Mouse (Mus musculus): ENCODE data around the gene Smpd1. TPM values are rescaled to one million over a fixed set of nuclear protein-coding genes. Genes with fewer than 3 reads are reported as not detected.
A peak's percentile ranks its signal among the peaks of the same experiment; 100 is the strongest.

Smpd1 gene
- polyA plus RNA-seq, 1 experiment from 2014 or later = 50.0 TPM

DNA sequence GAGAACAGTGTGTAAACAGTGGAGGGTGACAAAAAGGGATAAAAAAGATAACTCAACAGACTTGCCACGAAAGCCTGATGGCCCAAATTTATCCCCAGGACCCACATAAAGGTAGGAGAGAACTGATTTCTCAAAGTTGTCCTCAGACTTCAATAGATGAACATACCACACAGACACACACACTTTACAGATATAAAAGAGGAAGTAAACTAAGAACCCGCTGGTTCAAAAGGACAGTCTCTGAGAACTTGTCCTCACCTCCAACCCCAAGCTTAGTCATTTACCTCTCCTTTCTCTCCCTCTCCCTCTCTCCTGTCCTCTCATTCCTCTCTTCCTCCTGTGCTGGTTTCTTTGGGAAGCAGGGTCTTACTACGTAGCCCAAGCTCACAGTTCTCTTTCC lies 8.2 kb downstream of the Smpd1 start:
- H3K4me3 ChIP-seq = no peak overlapping the region
- no peak overlapping the region for H3K9ac ChIP-seq
- no peak for ATAC-seq (ENCODE audit: extremely low read depth, insufficient number of reproducible peaks, low FRiP score, low TSS enrichment)
- H3K27me3 ChIP-seq (replicated peaks) = no peaks in the 10 kb centered on the region
- peaks cover 84% of the 10 kb centered on the region for H3K36me3 ChIP-seq
- WGBS = 83% methylated on average over 3 of the region's 3 CpGs
- peaks cover 11% of the 10 kb centered on the region for H3K4me1 ChIP-seq
- H3K27ac ChIP-seq (replicated peaks) = no peak overlapping the region
- no peak overlapping the region for H3K4me2 ChIP-seq
- no peaks in the 10 kb centered on the region for H3K9me3 ChIP-seq

DNA sequence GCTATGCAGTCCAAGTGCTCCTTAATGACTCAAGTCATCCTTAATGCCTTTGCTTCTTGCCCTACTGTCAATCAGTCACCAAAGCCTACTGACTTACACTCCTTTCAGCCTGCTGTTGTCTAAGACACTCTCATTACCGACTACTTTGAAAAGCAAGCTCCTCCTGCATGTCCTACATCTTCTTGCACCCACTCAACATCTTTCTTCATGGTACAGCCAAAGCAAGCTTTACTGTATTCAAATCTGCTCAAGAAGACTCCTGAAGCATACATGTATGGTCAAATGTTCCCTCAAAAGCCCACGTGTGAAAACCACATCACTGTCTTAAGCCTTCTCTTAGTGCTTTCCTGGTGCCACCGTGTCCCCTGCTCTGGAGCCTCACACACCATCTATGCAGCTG lies 9.2 kb downstream of the Smpd1 start:
- Histone ChIP-seq H3K36me3 (peaks cover 78% of the 10 kb centered on the region), H3K4me3 (no peak overlapping the region), H3K27me3 (replicated peaks) (no peaks in the 10 kb centered on the region), H3K4me1 (peaks cover 12% of the 10 kb centered on the region), H3K27ac (replicated peaks) (no peak overlapping the region), H3K4me2 (no peak overlapping the region), H3K9me3 (no peaks in the 10 kb centered on the region), H3K9ac (no peak overlapping the region)
- 80% methylated on average over 3 of the region's 3 CpGs for WGBS
- no peak for ATAC-seq (ENCODE audit: extremely low read depth, insufficient number of reproducible peaks, low FRiP score, low TSS enrichment)

DNA sequence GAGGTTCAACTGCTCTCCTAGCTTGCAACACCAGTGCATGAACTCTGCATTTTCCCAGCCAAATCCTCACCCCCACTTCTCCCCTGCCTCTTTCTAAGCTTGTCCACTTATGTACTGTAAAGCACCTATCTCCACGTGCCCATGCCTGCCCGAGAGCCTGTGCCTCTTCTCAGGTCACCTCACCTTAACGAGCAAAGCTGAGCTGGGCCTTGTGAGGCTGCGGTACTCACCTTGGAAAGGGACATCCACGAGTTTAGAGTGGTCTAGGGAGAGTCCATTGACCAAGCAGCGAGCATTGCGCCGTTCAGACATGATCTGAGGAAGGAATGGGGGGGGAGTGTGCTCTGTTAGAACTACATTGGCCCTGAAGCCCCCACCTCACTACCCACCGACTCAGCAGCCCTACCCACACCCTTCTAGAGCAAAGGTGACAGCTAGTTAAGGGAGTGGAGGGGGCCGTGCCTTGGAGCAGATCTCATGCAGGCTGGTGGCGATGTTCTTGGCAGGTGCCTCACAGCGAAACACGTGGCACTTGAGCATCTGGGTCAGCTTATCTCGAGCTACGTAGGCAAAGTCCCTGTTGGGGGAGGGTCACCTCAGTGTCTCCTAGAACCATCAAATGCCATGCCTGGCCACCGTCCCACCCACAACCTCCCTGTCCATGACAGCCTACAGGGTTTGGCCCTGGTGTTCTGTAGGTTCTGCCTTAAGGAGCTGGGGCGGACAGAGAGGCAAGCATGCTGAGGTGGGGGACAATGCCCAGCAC lies 11.1 kb downstream of the Smpd1 start:
- Histone ChIP-seq H3K9ac (no peak overlapping the region), H3K4me1 (peaks cover 31% of the 10 kb centered on the region), H3K27me3 (replicated peaks) (no peaks in the 10 kb centered on the region), H3K4me3 (no peak overlapping the region), H3K27ac (replicated peaks) (no peak overlapping the region), H3K36me3 (peaks cover 60% of the 10 kb centered on the region), H3K9me3 (no peaks in the 10 kb centered on the region), H3K4me2 (no peak overlapping the region)
- no peak for ATAC-seq (ENCODE audit: extremely low read depth, insufficient number of reproducible peaks, low FRiP score, low TSS enrichment)
- WGBS = 67% methylated on average over 17 of the region's 17 CpGs

DNA sequence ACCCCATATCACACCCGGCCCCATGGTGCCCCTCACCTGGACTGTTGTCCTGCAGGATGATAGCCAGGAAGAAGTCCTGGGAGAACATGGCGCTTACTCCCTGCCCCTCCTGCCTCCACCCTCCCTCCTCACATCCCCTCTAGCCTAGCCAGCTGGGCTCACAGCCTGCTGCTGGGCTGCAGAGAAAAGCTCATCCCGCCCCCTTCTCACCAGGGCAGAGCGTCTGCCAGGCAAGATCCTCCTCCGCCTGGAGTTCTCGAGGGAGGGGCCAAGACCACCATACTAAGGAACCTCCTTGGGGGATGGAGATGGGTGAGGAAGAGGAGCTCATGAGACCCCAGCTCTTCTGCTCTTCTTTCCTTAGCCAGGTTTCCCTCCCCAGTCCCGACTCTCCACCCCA lies 14.4 kb downstream of the Smpd1 start:
- Histone ChIP-seq H3K4me1 (peaks cover 40% of the 10 kb centered on the region), H3K4me2 (no peak overlapping the region), H3K27me3 (replicated peaks) (no peaks in the 10 kb centered on the region), H3K27ac (replicated peaks) (no peak overlapping the region), H3K9me3 (no peaks in the 10 kb centered on the region), H3K4me3 (no peak overlapping the region), H3K36me3 (peaks cover 55% of the 10 kb centered on the region), H3K9ac (no peak overlapping the region)
- 25% methylated on average over 7 of the region's 7 CpGs for WGBS
- ATAC-seq (ENCODE audit: extremely low read depth, insufficient number of reproducible peaks, low FRiP score, low TSS enrichment) = no peak

DNA sequence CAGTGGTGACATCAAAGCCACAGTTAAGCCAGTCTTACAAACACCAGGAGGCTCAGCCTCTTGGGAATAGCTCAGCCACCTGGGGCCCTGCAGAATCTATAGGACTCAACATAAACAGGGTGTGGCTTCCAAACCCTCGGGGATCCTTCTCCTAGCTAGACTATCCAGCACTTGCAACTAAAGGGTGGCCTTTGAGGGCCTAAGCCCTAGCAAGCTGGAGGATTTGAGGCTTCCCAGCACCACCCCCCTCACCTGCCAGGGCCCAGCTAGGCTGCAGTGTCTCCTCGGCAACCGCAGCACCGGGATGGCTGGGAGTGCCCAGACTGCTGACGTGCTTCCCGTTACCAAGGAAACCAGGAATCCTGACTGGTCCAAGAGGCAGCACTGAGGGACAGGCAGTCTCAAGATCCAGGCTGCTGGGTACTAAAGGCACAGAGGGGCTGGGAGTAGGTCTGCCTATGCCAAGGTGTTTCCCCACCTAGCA lies 14.9 kb downstream of the Smpd1 start:
- no peaks in the 10 kb centered on the region for H3K9me3 ChIP-seq
- no peak overlapping the region for H3K4me3 ChIP-seq
- no peaks in the 10 kb centered on the region for H3K27me3 ChIP-seq (replicated peaks)
- no peak overlapping the region for H3K9ac ChIP-seq
- H3K36me3 ChIP-seq = peaks cover 55% of the 10 kb centered on the region
- WGBS = 20% methylated on average over 6 of the region's 6 CpGs
- H3K4me1 ChIP-seq = peaks cover 40% of the 10 kb centered on the region
- no peak overlapping the region for H3K4me2 ChIP-seq
- no peak overlapping the region for H3K27ac ChIP-seq (replicated peaks)
- no peak for ATAC-seq (ENCODE audit: extremely low read depth, insufficient number of reproducible peaks, low FRiP score, low TSS enrichment)

DNA sequence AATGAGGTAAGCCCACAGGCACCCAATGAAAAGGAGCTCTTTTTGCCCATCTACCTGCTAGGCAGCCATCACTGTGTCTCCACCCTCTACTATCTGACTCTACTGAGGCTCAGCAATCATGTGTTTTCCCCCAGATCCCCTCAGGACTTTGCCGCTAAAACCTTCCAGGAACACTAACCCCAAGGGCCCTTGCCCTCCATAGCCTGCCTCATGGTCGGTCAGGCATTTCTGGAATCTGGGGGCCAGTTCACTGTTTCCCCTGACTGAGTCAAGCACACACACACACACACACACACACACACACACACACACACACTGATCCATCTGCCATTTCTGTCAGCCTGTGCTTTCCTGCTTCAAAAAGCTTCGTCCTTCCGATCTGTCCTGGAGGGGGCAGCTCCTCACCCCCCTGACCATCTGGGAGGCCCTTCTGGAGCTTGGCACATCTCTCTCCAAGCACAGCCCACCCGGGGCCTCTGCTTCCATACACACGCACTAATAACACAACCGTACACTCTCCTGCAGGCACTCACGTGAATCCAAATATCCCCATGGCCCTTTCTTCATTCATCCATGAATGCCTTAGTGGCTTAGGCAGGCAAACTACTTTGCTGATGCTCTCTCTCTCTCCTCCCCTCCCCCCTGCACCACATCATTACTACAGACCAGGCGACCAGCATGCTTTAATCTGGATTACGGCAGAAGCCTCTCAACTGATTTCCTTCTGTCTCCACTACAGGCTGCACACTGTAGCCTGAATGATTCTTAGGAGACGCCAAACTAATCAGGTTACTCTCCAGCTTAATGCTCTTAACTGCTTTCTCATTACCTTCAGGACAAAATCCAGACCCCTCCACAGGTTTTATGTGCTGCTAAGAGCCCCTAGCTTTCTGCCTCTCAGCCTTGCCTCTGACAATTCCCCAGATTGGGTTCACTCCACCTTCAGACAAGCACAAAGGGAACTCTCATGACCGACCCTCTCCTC lies 15.6 kb downstream of the Smpd1 start:
- 34% methylated on average over 12 of the region's 12 CpGs for WGBS
- H3K27me3 ChIP-seq (replicated peaks) = no peaks in the 10 kb centered on the region
- H3K36me3 ChIP-seq = peaks cover 49% of the 10 kb centered on the region
- H3K4me3 ChIP-seq = no peak overlapping the region
- H3K9ac ChIP-seq = peak overlapping the region; percentile 40; the same call in 1 of the 2 replicates
- H3K9me3 ChIP-seq = no peaks in the 10 kb centered on the region
- ATAC-seq (ENCODE audit: extremely low read depth, insufficient number of reproducible peaks, low FRiP score, low TSS enrichment) = no peak
- no peak overlapping the region for H3K27ac ChIP-seq (replicated peaks)
- H3K4me1 ChIP-seq = peaks cover 40% of the 10 kb centered on the region
- no peak overlapping the region; the same call in 1 of the 2 replicates for H3K4me2 ChIP-seq

DNA sequence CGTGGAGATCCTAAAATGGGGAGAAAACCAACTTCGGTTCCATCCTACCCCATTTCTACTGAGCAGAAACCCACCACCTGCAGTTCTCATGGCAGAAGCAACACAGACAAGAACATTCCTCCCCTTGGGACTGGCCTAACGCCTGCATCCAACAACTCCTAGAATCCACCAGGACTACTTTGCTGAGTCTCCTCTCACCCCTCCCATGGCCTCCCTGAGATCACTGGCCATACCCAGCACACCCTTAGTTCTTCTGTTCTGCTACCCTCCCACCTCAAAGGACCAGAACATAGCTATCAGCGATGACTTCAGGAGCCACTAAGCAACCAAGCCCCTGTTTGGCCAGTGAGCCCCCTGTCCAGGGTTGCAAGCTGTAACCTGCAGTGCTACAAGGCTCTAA lies 16.6 kb downstream of the Smpd1 start:
- WGBS = 63% methylated on average over 4 of the region's 4 CpGs
- Histone ChIP-seq H3K4me3 (no peak overlapping the region), H3K4me1 (peaks cover 33% of the 10 kb centered on the region), H3K4me2 (no peak overlapping the region; the same call in 1 of the 2 replicates), H3K27me3 (replicated peaks) (no peaks in the 10 kb centered on the region), H3K9me3 (no peaks in the 10 kb centered on the region), H3K9ac (no peak overlapping the region), H3K36me3 (peaks cover 39% of the 10 kb centered on the region), H3K27ac (replicated peaks) (no peak overlapping the region)
- no peak for ATAC-seq (ENCODE audit: extremely low read depth, insufficient number of reproducible peaks, low FRiP score, low TSS enrichment)

DNA sequence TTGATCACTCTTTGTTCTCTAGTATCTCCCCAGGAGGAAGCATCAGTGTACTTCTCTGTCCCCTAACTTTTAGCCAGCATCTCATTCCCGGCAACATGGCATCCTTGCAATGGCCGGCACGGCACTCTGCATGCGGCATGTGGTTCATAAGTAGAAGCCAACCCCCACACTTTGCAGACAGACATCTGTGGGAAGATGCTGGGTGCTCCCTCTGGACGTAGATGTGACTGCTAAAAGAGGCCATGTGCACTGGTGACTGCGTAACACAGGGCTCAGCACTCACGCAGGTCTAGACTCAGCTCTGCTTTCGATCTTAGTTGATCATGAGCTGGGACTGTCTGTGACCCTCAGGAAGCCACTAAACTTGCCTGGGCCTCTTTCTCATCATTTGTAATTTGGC lies 18.8 kb downstream of the Smpd1 start:
- no peak for ATAC-seq (ENCODE audit: extremely low read depth, insufficient number of reproducible peaks, low FRiP score, low TSS enrichment)
- Histone ChIP-seq H3K4me3 (no peak overlapping the region), H3K4me1 (peaks cover 39% of the 10 kb centered on the region), H3K36me3 (peaks cover 20% of the 10 kb centered on the region), H3K9me3 (no peaks in the 10 kb centered on the region), H3K27me3 (replicated peaks) (no peaks in the 10 kb centered on the region), H3K9ac (no peak overlapping the region), H3K4me2 (no peak overlapping the region), H3K27ac (replicated peaks) (no peak overlapping the region)
- 82% methylated on average over 8 of the region's 8 CpGs for WGBS

DNA sequence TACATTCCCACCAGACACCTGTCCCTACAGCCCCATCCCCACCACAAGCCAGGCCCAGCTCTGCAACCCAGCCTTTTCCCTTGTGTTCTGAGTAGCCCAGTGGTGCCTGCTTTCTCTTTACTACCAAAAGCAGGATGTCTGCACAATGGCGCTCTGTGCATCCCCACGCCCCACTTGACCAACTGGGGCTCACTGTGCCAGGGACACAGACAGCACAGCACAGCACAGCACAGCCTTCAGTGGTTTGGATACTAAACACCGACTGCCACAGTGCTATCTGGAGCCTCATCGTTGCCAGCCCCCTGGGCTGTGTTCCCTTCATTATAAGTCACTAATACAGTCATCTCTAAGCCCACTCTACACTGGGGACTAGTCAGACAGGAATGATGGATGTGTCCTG lies 20.4 kb downstream of the Smpd1 start:
- Histone ChIP-seq H3K4me1 (peaks cover 27% of the 10 kb centered on the region), H3K9ac (no peak overlapping the region), H3K36me3 (peaks cover 20% of the 10 kb centered on the region), H3K9me3 (no peaks in the 10 kb centered on the region), H3K4me3 (no peak overlapping the region), H3K27me3 (replicated peaks) (no peaks in the 10 kb centered on the region), H3K4me2 (no peak overlapping the region), H3K27ac (replicated peaks) (no peak overlapping the region)
- WGBS = 81% methylated on average over 4 of the region's 4 CpGs
- no peak for ATAC-seq (ENCODE audit: extremely low read depth, insufficient number of reproducible peaks, low FRiP score, low TSS enrichment)

DNA sequence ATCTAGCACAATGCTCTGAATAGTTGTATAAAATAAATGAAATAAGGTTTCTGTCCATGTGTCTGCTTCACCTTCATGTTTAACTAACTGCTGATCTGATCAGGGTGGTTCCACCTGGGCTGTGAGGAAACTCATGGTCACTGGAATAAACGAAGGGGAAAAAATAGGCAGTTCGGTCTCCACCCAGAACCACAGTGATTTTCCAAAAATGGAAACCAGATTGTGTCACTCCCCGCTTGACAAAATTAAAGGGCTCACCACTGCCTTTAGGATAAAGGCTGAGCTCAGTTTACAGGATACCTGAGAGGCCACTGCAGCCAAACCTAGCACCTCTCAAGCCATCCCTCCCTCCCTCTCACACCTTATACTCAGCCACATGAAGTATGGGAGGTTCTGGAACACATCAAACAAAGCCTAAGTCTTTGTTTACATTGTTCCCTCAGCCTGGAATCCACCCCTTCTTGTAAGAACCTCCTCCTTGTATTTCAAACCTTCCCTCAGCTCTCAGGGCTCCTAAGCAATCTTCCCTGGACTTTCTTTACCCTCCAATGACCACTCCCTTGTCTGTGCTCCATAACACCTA lies 22.1 kb downstream of the Smpd1 start:
- Histone ChIP-seq H3K9me3 (no peaks in the 10 kb centered on the region), H3K36me3 (peaks cover 20% of the 10 kb centered on the region), H3K9ac (no peak overlapping the region), H3K4me2 (no peak overlapping the region), H3K4me1 (peaks cover 20% of the 10 kb centered on the region), H3K27me3 (replicated peaks) (no peaks in the 10 kb centered on the region), H3K4me3 (no peak overlapping the region), H3K27ac (replicated peaks) (no peak overlapping the region)
- WGBS = 56% methylated on average over 3 of the region's 3 CpGs
- ATAC-seq (ENCODE audit: extremely low read depth, insufficient number of reproducible peaks, low FRiP score, low TSS enrichment) = no peak

DNA sequence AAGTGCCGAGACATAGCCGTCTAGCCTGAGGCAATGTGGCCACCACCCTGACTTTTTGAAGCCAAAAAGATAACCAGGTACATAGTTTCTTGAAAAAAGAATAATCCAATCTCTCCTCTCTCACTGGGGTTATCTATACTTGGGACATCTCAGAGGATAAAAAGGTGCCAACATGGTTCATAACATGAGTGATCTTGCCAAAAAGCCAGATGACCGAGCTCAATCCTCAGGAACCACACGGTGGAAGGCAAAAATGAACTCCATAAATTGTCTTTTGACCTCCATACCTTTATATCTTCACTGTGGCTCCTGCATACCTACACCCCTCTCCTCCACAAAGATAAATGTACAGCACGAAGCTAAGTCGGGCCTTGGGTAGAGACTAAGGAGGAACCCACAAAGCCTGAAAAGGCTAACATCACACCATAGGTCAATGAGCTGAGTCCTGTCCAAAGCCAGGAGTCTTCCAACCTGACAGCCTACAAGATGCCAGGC lies 23.3 kb downstream of the Smpd1 start:
- WGBS = 82% methylated on average over 6 of the region's 6 CpGs
- peaks cover 18% of the 10 kb centered on the region for H3K36me3 ChIP-seq
- no peaks in the 10 kb centered on the region for H3K27me3 ChIP-seq (replicated peaks)
- H3K4me3 ChIP-seq = no peak overlapping the region
- peaks cover 27% of the 10 kb centered on the region for H3K4me1 ChIP-seq
- ATAC-seq (ENCODE audit: extremely low read depth, insufficient number of reproducible peaks, low FRiP score, low TSS enrichment) = no peak
- no peaks in the 10 kb centered on the region for H3K9me3 ChIP-seq
- H3K4me2 ChIP-seq = no peak overlapping the region
- H3K9ac ChIP-seq = no peak overlapping the region
- H3K27ac ChIP-seq (replicated peaks) = no peak overlapping the region
